Mouse (Mus musculus): ENCODE data around the gene Trp53i13.

DNA sequence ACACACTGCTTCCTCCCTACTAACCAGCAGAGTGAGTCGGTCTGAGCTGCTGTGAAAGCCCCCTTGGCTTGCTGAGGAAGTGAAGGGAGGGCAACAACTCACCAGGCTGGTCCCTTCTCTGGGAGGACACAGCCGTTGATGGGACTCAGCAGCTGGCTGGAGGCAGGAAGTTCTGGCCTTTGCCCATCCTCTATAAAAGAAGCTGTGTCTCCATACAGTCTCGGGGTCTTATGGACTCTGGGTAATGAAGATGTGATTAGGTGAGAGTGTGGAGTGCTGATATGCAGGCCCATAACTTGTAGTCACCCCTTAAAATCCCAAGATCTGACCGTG is 21.5 kb downstream of the Trp53i13 start:
- TF ChIP-seq POLR2A (IDR thresholded peaks at IDR 0.05; ENCODE audit: low read depth, low read length), result 0 out of 2 replicates have a peak, but pooled peaks have one; percentile 1
- no peak for TF ChIP-seq CTCF (IDR thresholded peaks at IDR 0.05; ENCODE audit: extremely low read depth, insufficient read length, insufficient replicate concordance, low read depth, low read length)

Measured in small intestine, adult 2 months (tissue).